Mouse (Mus musculus): ENCODE measurements around the gene Armt1. TPM values are rescaled to one million over a fixed set of nuclear protein-coding genes. Genes with fewer than 3 reads are reported as not detected.

Gene Armt1
- total and polyA plus RNA-seq, 3 experiments = 20.7 to 45.1 (median 32.1) TPM

DNA sequence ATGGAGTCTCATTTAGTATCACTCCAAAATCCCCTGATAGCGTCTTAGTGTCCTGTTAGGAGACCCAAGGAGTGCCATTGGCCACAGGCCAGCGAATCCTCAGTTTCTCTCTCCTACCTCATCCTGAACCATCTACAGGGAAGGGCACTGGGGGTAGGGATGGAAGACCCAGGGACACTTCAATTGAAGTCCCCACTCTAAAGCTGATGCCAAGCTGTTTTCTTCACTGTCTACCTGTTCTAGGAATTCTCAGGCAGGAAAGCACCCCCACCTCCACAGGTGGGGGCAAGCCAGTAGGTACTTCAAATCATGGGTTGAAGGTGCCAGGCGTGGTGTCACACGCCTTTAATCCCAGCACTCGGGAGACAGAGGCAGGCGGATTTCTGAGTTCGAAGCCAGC is 48.0 kb upstream of the Armt1 start:
- no peaks in the 10 kb centered on the region for H3K9me3 ChIP-seq (replicated peaks; ENCODE audit: low read length)
- no peak overlapping the region for H3K9ac ChIP-seq (ENCODE audit: insufficient read depth, low read depth)
- dilution Hi-C loops (cut with MboI; ENCODE audit: extremely low pct_ligation_motif_present, extremely low pct_unique_long_range_greater_than_20kb, low sequenced_read_pairs) = no loop called here
- TF ChIP-seq BHLHE40 (IDR thresholded peaks at IDR 0.05; ENCODE audit: low read depth, low read length) (no peak), MAX (IDR thresholded peaks at IDR 0.05; ENCODE audit: low read length) (no peak), RCOR1 (conservative IDR thresholded peaks at IDR 0.05; ENCODE audit: low read depth, low read length) (no peak), IRF4 (IDR thresholded peaks at IDR 0.05; ENCODE audit: low read depth, low read length) (no peak), ZNF384 (IDR thresholded peaks at IDR 0.05; ENCODE audit: low read depth, low read length) (no peak), KAT2A (IDR thresholded peaks at IDR 0.05; ENCODE audit: insufficient replicate concordance, low read length) (no peak), JUND (conservative IDR thresholded peaks at IDR 0.05; ENCODE audit: low read depth, low read length) (no peak), MAFK (IDR thresholded peaks at IDR 0.05; ENCODE audit: insufficient replicate concordance, low read length) (no peak), UBTF (IDR thresholded peaks at IDR 0.05; ENCODE audit: low read depth, low read length) (no peak), PAX5 (IDR thresholded peaks at IDR 0.05; ENCODE audit: low read length) (no peak), EP300 (IDR thresholded peaks at IDR 0.05; ENCODE audit: low read length) (no peak), ZKSCAN1 (IDR thresholded peaks at IDR 0.05; ENCODE audit: borderline replicate concordance, low read depth, low read length) (no peak), TCF12 (IDR thresholded peaks at IDR 0.05; ENCODE audit: low read depth, low read length) (no peak), RAD21 (IDR thresholded peaks at IDR 0.05; ENCODE audit: low read depth, low read length) (no peak), MXI1 (IDR thresholded peaks at IDR 0.05; ENCODE audit: low read depth, low read length) (no peak), MAZ (IDR thresholded peaks at IDR 0.05; ENCODE audit: low read depth, low read length) (no peak), ETS1 (conservative IDR thresholded peaks at IDR 0.05; ENCODE audit: low read depth, low read length) (no peak), CHD1 (IDR thresholded peaks at IDR 0.05; ENCODE audit: low read depth, low read length) (no peak), POLR2A (IDR thresholded peaks at IDR 0.05; ENCODE audit: low read depth, low read length) (no peak)
- H3K27me3 ChIP-seq (replicated peaks) = no peaks in the 10 kb centered on the region
- peaks cover 0 to 7% of the 10 kb centered on the region in 2 experiments for H3K36me3 ChIP-seq (replicated peaks in 1 of 2; ENCODE audit: control insufficient read depth in 1 of 2, insufficient read depth in 1 of 2, low read length in 1 of 2)
- no peak overlapping the region for H3K27ac ChIP-seq (ENCODE audit: insufficient read depth, low read depth)
- in situ Hi-C loops (cut with MboI; ENCODE audit: low pct_ligation_motif_present, low pct_unique_long_range_greater_than_20kb, low sequenced_read_pairs) = no loop called here
- H3K4me1 ChIP-seq (ENCODE audit: control insufficient read depth in 1 of 2, insufficient read depth in 2 of 2) = peaks cover 0 to 11% of the 10 kb centered on the region in 2 experiments; a peak in 2 of 4 replicates
- H3K4me2 ChIP-seq (ENCODE audit: insufficient read depth, low read depth, poor library complexity, severe bottlenecking) = no peak overlapping the region
- DNase-seq (ENCODE audit: extremely low read depth) = no peak
- peaks cover 29% of the 10 kb centered on the region for H3K79me2 ChIP-seq (replicated peaks; ENCODE audit: control insufficient read depth, extremely low read depth, insufficient read depth, poor library complexity, severe bottlenecking)
- H3K4me3 ChIP-seq (replicated peaks in 1 of 3; ENCODE audit: low read depth in 2 of 3, low read length in 2 of 3, poor library complexity in 1 of 3) = no peak overlapping the region

DNA sequence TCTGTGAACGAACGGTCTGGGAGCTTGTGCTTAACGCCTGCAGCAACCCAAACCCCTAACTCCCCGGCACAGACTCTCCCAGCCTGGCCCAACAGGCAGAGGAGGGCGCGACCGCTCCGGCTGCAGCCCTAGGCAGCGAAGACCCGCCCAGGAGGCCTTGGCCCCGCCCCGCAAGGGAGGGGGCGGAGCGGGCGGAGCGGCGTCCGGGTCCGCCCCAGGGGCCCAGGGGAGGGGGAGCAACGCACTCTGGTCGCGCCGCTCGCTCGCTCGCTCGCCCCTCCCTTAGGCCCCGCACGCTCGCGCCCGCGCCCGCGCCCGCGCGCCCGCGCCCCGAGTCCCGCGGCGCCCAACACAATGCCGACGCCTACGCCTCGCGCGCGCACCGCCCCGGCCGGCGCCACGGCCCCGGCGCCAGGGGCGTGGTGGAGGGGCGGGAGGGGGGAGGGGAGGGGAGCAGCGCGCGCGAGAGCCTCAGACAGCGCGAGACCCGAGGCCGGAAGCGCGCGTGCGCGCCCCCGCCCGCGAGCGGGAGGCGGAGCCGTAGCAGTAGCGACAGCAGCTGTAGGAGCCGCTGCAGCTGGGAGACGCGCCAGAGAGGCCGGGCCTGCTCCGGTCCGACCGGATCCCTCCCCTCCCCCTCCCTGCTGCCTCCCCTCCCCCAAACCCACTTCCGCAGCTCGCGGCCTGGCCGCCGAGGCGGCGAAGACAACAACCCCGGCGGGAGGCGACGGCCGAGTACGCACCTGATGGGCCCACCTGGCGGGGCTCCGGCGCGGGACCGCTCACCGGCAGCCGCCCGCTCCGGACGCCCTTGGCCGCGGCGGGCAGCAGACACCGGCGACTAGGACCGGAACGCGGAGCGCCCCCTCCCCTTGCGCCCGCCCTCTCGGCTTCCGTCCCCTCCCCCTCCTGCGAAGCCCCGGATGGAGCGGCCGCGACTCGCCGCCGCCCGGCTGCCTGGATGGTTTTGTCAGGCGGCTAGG is 45.4 kb upstream of the Armt1 start:
- peaks cover 11 to 38% of the 10 kb centered on the region in 2 experiments for H3K4me1 ChIP-seq (ENCODE audit: control insufficient read depth in 1 of 2, insufficient read depth in 2 of 2)
- TF ChIP-seq CHD2 (IDR thresholded peaks at IDR 0.05; ENCODE audit: low read length) = peak; percentile 97
- peak; percentile 39; the same call in 1 of the 2 replicates for TF ChIP-seq BHLHE40 (IDR thresholded peaks at IDR 0.05; ENCODE audit: low read depth, low read length)
- no peak for TF ChIP-seq SMC3 (IDR thresholded peaks at IDR 0.05; ENCODE audit: low read depth, low read length)
- TF ChIP-seq MAZ (IDR thresholded peaks at IDR 0.05; ENCODE audit: low read depth, low read length) = peak; percentile 77
- TF ChIP-seq MAX (IDR thresholded peaks at IDR 0.05; ENCODE audit: low read length) = peak; percentile 20; the same call in 1 of the 2 replicates
- TF ChIP-seq ZKSCAN1 (IDR thresholded peaks at IDR 0.05; ENCODE audit: borderline replicate concordance, low read depth, low read length) = no peak
- peak; percentile 50; the same call in 1 of the 2 replicates for TF ChIP-seq TCF12 (IDR thresholded peaks at IDR 0.05; ENCODE audit: low read depth, low read length)
- TF ChIP-seq IRF4 (IDR thresholded peaks at IDR 0.05; ENCODE audit: low read depth, low read length) = peak; percentile 22; the same call in 1 of the 2 replicates
- TF ChIP-seq NRF1 (IDR thresholded peaks at IDR 0.05; ENCODE audit: low read depth, low read length) = peak; percentile 75
- TF ChIP-seq NELFE (IDR thresholded peaks at IDR 0.05; ENCODE audit: low read depth, low read length) = peak; percentile 42; the same call in 1 of the 2 replicates
- peak; percentile 70 for TF ChIP-seq HCFC1 (IDR thresholded peaks at IDR 0.05; ENCODE audit: low read depth, low read length)
- TF ChIP-seq SIN3A (IDR thresholded peaks at IDR 0.05; ENCODE audit: low read length) = peak; percentile 50
- TF ChIP-seq POLR2AphosphoS2 (IDR thresholded peaks at IDR 0.05; ENCODE audit: low read depth, low read length) = no peak
- no peak for TF ChIP-seq KAT2A (IDR thresholded peaks at IDR 0.05; ENCODE audit: insufficient replicate concordance, low read length)
- TF ChIP-seq POLR2A (IDR thresholded peaks at IDR 0.05; ENCODE audit: low read depth, low read length) = peak; percentile 78
- TF ChIP-seq ELF1 (IDR thresholded peaks at IDR 0.05; ENCODE audit: low read depth, low read length) = peak; percentile 72
- 0 out of 2 replicates have a peak, but pooled peaks have one; percentile 15 for TF ChIP-seq TBP (conservative IDR thresholded peaks at IDR 0.05; ENCODE audit: low read depth, low read length)
- no peak for TF ChIP-seq EP300 (IDR thresholded peaks at IDR 0.05; ENCODE audit: low read length)
- TF ChIP-seq MXI1 (IDR thresholded peaks at IDR 0.05; ENCODE audit: low read depth, low read length) = peak; percentile 45; the same call in 1 of the 2 replicates
- dilution Hi-C loops (cut with MboI; ENCODE audit: extremely low pct_ligation_motif_present, extremely low pct_unique_long_range_greater_than_20kb, low sequenced_read_pairs) = no loop called here

More for the DNA sequence above, 45.4 kb upstream of the Armt1 start:
- Histone ChIP-seq H3K9ac (ENCODE audit: insufficient read depth, low read depth) (peak overlapping the region; percentile 98), H3K36me3 (replicated peaks in 1 of 2; ENCODE audit: control insufficient read depth in 1 of 2, insufficient read depth in 1 of 2, low read length in 1 of 2) (peaks cover 0 to 19% of the 10 kb centered on the region in 2 experiments), H3K4me3 (replicated peaks in 1 of 3; ENCODE audit: low read depth in 2 of 3, low read length in 2 of 3, poor library complexity in 1 of 3) (peak overlapping the region; percentile 64 to 97 (median 79)), H3K79me2 (replicated peaks; ENCODE audit: control insufficient read depth, extremely low read depth, insufficient read depth, poor library complexity, severe bottlenecking) (peaks cover 52% of the 10 kb centered on the region), H3K27me3 (replicated peaks) (no peaks in the 10 kb centered on the region), H3K27ac (ENCODE audit: insufficient read depth, low read depth) (peak overlapping the region; percentile 94), H3K4me2 (ENCODE audit: insufficient read depth, low read depth, poor library complexity, severe bottlenecking) (peak overlapping the region; percentile 96), H3K9me3 (replicated peaks; ENCODE audit: low read length) (no peaks in the 10 kb centered on the region)
- peak; percentile 90 for DNase-seq (ENCODE audit: extremely low read depth)
- in situ Hi-C loops (cut with MboI; ENCODE audit: low pct_ligation_motif_present, low pct_unique_long_range_greater_than_20kb, low sequenced_read_pairs) = no loop called here
